Mouse (Mus musculus): ENCODE results near the gene Xk.
"Not testable (repeated sequence)": the region's sequence is repeated elsewhere in the genome, so short reads cannot be mapped to it uniquely, and the experiment has no call there.

DNA sequence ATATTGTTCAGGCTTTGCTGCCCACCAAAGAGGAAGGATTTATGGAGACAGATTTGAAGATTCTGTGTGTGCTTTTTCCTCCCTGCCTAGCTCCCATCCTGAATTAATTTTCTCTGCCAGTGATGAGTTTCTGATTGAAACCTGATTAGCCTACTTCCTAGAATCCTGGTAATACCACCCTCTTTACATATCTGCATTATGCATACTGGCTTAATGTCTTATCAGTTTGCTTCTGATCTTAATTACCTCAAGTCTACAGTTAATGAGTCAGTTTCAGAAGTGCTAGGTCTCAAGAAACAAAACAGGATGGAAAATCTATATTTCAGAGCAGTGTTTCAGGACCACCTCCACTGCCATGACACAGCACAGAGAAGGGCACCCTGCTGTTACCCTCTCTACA, 43.9 kb downstream of the Xk start:
- not testable (repeated sequence) for TF ChIP-seq CTCF (IDR thresholded peaks at IDR 0.05; ENCODE audit: extremely low read depth, insufficient read length, insufficient replicate concordance, low read depth, low read length); POLR2A (IDR thresholded peaks at IDR 0.05; ENCODE audit: low read depth, low read length)
